Mouse (Mus musculus): Measurements from ENCODE around the gene D930020B18Rik.

Gene D930020B18Rik

DNA sequence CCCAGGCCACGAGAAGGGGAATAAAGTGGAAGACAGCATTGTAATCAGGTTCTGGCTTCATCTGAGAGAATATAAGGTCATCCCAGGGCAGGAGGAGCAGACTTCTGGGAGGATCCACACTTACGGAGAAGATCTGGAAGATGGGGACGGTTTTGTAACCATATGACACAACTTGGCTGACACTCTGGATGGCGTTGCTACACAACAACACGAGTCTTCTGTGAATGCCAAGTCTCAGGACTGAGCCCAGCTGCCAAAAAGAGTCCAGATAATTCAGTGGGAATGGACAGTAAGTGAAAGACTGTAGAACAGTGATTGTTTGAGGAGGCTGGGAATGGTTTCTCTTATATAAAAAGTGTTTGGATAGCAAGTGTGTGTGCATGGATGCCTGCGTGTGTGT, 62.2 kb downstream of the D930020B18Rik start:
- DNase-seq (ENCODE audit: low spot score in 2 of 2): no peak

DNA sequence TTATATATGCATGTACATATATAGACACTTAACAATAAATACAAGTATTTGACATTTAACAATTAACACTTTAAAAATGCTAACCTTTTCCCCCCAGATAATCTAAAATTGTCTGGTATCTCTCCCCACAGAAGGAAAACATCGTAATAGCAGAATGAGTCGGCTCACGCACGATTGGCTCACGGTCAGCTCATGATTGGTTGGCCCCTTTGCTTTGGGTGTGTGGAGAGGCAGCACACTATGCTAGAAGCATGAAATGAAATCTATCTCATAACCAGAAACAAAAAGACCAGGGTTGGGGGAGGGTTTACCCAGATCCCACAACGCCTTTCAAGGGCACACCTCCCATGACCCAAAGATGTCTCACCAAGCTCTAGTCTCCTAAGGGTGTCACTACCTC, 63.5 kb downstream of the D930020B18Rik start:
- no peak for DNase-seq (ENCODE audit: low spot score in 2 of 2)

GRCm38 (mm10) chr10:121705399-121706163, 64.2 kb downstream of the D930020B18Rik start:
- DNase-seq (ENCODE audit: low spot score in 2 of 2): peak in 1 of 2 experiments; percentile 20

DNA sequence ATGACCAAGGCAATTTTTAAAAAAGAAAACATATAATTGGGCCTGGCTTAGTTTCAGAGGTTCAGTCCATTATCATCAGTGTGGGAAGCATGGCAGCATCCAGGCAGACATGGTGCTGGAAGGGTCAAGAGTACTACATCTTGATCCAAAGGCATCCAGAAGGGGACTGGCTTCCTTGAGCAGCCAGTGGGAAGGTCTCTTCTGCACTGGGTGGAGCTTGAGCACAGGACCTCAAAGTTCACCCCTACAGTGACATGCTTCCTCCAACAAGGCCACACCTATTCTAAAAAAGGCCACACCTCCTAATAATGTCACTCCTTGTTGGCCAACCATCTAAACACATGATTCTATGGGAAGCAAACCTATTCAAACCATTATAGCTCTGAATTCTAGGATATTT, 75.5 kb downstream of the D930020B18Rik start:
- DNase-seq (ENCODE audit: low spot score in 2 of 2): no peak

DNA sequence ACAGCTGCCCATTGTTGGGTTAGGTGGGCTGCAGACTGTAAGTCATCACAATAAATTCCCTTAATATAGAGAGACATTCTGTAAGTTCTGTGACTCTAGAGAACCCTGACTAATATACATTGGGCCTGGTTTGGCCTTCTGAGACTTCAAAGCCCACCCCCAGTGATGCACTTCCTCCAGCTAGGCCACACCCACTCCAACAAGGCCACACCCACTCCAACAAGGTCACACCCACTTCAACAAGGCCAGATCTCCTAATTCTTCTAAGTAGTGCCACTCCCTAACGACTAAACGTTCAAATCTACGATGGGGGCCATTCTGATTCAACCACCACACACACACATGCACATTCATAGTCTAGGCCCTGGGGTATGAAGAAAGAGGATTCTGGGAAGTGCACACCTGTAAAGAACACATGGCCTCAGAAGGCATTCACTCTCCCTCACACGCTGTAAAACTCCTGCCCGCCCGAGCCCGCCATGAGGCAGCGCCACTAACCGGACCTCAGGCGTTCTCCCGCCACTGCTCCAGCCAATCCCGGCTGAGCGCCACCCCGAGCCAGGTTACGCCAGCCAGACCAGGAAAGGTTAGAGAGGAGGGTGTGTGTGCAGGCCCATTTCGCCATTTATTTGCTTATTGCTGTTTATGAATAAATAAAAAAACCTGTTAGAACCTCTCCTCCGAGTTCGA, 77.7 kb downstream of the D930020B18Rik start:
- DNase-seq (ENCODE audit: low spot score in 2 of 2): no peak

DNA sequence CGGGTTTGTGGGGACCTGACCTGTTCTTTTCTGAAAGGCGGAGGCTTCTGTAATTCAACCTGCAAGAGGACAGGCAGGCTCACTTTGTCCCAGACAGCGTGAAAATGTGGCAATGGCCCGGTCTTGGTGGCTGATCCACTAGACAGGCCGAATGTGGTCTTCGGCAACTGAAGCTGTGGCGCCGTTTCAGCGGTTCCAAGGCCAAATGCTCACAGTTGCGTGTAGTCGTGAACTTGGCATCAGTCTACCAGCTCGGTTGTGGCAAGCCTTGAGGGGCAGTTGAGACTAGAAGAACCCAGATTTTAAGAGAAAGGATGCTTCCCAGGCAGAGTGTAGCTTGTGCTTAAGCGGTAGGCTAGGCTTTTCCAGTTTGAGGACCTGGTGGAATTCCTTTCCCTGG, 79.3 kb downstream of the D930020B18Rik start:
- DNase-seq (ENCODE audit: low spot score in 2 of 2): no peak

DNA sequence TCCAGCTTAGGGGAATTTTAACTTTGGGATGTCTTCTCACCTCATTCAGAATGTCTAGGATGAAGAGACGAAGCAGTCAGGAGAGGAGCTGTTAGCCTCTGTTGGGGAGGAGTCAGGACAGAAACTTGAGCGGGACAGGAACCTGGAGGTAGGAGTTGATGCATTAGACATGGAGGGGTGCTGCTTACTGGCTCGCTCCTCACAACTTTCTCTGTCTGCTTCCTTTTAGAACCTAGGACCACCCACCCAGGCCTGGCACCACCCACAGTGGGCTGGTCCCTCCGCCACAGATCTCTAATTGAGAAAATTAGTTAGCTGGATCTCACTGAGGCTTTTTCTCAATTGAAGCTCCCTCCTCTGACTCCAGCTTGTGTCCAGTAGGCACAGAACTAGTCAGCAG, 85.1 kb downstream of the D930020B18Rik start:
- no peak for DNase-seq (ENCODE audit: low spot score in 2 of 2)

DNA sequence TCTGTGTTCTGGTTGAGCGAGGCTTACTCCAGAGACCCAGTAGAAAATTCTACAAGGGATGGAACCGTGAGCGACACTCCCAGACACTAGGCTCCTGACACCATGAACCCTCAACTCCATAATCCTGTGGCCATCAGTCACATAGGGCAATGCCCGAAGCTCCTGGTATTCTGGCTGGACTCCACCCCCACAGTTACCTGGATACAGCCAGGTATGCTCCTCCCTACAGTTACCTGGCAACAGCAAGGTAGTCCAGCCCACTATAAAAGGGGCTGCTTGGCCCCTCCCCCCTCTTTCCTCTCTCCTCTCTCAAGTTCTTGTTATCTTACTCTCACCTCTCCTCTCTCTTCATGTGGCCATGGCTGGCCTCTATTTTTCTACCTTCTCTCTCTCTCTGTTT, 85.8 kb downstream of the D930020B18Rik start:
- no peak for DNase-seq (ENCODE audit: low spot score in 2 of 2)

DNA sequence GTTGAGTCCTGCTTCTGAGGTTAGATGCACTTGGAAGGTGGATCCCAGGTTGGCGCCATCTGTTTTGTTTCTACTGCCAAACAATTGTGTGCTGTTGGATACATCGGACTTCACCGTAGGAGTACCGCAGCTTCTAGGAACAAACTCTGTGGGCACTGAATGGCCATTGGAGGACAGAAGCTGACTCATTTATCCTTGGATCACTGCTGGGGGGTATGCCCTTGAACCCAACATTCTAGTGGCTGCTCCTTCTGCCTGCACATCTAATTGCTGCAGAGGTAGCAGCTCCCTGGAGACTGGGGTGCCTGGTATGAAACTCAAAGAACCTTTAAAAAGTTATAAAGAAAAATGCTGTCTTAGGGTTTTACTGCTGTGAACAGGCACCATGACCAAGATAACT, 86.8 kb downstream of the D930020B18Rik start:
- DNase-seq (ENCODE audit: low spot score in 2 of 2): no peak

DNA sequence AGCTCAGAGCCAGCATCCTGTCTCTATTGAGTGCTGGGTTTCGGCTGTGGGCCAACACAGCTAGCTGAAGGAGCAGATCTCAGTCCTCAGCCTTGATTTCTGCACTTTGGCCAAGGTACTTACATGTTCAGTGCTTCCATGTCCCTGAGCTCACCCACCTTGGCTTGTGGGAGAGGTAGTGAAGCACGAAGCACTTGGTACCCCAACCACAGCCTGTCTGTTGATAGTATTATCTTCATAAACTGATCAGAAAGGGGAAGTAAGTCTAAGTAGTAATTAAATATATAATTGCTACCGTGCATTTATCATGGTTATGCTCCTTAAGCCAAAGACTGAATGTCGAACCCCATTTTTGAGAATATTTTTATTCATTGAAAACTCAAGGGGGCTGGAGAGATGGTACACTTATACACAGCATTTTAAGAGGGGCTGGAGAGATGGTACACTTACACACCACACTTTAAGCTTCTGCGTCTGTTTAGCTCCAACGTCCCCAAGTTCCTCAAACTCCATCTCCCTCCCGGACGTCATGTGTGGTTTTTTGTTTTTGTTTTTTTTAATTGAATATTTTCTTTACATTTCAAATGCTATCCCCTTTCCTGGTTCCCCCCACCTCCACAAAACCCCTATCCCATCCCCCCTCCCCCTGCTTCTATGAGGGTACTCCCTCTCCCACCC, 89.8 kb downstream of the D930020B18Rik start:
- no peak for DNase-seq (ENCODE audit: low spot score in 2 of 2)

DNA sequence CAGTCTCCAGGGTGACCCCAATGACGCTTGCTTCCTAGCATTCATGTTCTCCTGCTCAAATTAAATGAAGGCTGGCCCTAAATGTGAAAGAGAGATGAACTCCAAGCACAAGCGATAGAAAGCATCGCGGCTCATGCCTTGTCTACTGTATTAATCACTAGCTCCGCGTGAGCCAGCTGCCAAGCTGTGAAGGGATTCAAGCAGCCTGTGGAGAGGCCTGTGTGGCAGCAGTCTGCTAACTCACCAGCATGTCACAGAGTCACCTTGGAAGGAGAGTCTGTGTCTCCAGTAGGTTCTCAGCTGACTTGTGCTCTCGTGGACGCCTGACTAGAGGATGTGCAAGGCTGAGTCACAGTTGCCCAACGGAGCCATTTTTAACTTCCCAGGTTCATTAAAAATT, 91.2 kb downstream of the D930020B18Rik start:
- no peak for DNase-seq (ENCODE audit: low spot score in 2 of 2)

DNA sequence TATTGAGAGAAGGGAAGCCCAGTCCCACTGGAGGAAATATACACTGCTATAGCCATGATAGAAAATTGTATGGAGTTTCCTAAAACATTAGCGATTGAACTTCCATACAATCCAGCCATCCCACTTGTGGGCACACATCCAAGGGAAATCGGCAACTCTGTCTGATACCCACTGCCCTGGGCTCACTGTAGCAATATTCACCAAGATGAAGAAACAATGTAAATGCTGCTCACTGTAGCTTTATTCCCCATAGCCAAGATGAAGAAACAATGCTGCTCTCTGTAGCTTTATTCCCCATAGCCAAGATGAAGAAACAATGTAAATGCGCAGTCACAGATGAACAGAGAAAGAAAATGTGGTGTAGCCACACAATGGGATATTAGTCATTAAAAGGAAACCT, 95.9 kb downstream of the D930020B18Rik start:
- DNase-seq (ENCODE audit: low spot score in 2 of 2): no peak

DNA sequence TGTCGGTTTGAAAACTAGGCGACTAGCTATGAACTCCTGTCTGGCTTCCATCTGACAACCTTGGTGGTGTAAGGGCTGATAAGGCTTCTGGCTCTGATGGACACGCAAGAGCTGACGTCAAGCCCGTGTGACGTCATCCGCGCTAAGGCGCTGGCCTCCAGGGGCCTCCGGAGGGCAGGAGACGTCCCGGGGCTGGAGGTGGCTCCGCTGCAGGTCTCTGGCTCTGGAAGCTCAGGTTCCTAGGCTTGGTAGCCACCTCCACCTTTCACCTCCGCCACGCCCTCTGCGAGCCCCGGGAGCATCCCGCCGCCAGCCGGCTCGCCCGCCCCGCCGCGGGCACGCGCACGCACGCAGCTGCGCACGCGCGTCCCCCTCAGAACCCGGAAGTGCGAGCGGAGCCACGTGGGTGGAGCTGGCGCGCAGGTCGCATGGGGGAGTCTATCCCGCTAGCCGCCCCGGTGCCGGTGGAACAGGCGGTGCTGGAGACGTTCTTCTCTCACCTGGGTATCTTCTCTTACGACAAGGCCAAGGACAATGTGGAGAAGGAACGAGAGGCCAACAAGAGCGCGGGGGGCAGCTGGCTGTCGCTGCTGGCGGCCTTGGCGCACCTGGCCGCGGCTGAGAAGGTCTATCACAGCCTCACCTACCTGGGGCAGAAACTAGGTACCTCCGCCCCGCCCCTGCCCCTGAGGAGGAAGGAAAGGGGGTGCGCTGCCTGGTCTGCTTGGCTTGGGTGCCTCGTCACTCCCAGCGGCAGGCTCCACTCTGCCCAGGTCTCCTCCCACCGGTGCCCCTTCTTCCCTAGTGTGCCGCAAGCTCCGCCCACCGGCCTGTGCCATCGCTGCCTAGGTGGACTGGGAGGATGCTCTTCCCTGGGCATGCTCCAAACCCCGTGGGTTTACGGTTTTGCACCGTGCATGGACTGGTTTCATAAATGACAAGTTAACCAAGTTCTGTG, 98.4 kb downstream of the D930020B18Rik start, which contains the start of gene BC048403:
Gene BC048403, plus strand, starts transcription at position 390 of the 958 bp plus-strand sequence.
- DNase-seq (ENCODE audit: low spot score in 2 of 2): peak; percentile 82 to 92

DNA sequence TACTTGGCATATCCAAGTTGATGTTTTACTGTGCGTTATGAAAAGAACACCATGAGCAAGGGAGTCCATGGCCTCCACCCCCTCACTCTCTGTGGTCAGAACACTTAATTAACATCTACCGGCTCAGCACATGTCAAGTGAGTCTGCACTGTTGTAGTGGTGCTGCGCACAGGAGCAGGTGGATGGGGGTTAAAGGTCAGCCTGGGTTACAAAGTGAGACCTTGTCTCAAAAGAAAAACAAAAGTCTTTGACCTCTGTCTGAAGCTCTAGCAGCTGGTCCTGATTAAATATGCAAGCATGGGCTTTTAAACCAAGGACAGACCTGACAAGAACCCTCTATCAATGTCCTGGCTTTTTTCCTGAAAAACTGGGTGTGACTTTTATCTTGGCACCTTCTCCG, 100.9 kb downstream of the D930020B18Rik start:
- no peak for DNase-seq (ENCODE audit: low spot score in 2 of 2)

Measured in spleen, postnatal 4 days (tissue).